Mouse (Mus musculus) left cerebral cortex, adult 8-10 months (tissue): ENCODE measurements around the gene Pim3. TPM values are rescaled to one million over a fixed set of nuclear protein-coding genes. Genes with fewer than 3 reads are reported as not detected.

Experiments used
- DNase-seq, 2 experiments: peaks; one replicate each; pipeline ENCODE4 v3.0.0; 2022; ENCODE audit warnings: low spot score in 2 of 2
- total RNA-seq, 4 experiments: library from RNA; stranded (reverse); gene quantifications; 2 replicates each; pipeline ENCODE4 v1.2.4; 2022

Gene Pim3
- total RNA-seq, 4 experiments from 2014 or later = 36.8 to 55.1 (median 43.8) TPM

DNA sequence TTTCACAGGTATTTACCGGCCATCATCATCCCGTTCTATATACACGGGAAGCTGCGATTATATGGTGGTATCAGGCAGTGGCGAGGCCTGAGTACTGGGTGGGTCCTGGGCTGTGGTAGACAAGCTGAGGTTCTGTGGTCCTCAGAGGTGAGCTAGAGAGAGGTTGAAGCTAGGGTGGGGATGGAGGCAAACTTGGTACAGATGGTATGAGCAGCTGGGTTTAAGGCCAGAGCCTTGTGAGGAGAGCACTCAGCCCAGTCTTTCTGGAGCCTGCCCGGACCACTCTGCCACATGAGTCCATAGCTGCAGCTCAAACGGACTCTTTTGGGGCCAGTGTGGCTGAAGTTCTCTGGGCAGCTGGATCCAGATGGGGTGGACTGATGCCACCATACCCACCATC is 4.6 kb upstream of the Pim3 start:
- no peak for DNase-seq

GRCm38 (mm10) chr15:88858141-88858541 is 3.8 kb upstream of the Pim3 start:
- no peak for DNase-seq

DNA sequence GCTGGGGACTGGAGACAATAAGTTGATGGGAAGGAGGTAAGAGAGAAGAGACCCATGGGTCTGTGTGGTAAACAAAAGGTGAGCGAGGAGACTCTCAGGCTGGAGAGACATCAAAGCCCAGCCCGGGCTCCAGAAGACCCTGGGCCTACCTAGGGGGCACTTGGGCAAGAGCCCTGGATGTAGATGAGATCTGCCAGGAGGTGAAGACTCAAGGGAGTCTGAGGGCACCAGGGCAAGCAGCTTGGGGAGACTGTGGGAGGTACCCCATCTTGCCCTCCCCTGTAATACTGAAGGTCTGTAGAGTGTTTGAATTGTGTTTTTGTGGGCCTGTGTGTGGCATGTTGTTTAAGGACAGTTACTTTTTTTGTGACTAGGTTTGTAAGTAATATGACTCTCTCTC is 3.3 kb upstream of the Pim3 start:
- DNase-seq = no peak

DNA sequence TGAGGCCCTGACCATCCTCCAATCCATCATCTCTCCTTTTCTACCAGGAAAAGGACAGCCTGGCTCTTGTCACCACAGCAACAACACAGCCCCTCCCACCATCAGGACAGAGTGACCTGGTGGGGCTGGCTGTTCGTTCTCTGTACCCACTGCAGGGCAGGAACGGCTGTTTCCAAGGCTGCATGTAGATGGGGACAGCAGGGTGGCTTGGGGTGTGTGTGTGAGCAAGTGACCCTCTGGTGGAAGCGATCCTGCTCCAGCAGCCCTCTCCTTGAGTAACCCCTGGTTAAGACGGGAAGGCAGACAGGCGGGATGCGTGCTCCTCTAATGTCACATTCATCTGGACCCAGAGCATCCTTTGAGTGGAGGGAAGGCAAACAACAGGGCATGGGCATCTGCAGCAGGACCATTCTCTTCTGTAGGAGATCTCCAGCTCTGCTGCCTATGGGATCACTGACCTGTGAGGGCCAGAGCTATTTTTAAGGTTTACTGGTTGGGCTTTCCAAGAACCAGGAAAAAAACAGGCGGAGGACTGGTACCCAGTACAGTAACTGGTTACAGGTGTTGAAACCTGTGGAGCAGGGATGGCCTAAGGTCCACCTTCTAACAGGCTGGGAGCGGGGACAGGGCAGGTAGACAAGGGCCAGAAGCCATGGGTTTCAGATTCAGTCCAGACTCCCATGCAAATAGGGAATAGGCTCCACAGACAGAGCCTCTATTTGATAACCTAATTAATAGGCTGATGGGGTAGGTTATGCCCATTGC is 2.6 kb upstream of the Pim3 start:
- no peak for DNase-seq

- no peak for DNase-seq
Observed at GRCm38 (mm10) chr15:88860781-88861180, 1.2 kb upstream of the Pim3 start.

GRCm38 (mm10) chr15:88862881-88863694 is 1.1 kb downstream of the Pim3 start:
- DNase-seq = peak; percentile 57 to 58

GRCm38 (mm10) chr15:88863695-88864231 is 1.8 kb downstream of the Pim3 start:
- peak; percentile 75 to 95 for DNase-seq

DNA sequence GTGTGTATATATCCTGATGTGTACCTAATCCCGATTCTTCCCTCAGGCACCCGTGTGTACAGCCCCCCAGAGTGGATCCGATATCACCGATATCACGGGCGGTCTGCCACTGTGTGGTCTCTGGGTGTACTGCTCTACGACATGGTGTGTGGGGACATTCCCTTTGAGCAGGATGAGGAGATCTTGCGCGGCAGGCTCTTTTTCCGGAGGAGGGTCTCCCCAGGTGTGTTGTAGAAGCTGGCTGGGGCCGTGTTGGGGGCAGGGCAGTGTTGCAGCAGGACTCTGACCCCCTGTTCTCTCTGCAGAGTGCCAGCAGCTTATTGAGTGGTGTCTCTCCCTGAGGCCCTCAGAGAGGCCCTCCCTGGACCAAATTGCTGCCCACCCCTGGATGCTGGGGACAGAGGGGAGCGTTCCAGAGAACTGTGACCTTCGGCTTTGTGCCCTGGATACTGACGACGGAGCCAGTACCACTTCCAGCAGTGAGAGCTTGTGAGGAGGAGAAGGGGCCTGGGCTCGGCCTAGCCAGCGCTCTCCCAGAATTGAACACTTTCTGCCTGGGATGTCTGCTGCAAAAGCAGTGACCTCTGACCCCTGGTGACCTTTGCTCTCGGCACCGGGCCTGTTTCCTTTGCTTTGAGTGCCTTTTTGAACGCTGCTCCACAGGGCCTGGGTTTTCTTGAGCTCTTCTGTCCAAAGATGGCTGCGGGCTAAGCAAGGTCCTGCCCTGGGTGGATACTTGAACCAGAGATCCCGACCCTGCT is 2.5 kb downstream of the Pim3 start:
- peak in 1 of 2 experiments; percentile 35 for DNase-seq

DNA sequence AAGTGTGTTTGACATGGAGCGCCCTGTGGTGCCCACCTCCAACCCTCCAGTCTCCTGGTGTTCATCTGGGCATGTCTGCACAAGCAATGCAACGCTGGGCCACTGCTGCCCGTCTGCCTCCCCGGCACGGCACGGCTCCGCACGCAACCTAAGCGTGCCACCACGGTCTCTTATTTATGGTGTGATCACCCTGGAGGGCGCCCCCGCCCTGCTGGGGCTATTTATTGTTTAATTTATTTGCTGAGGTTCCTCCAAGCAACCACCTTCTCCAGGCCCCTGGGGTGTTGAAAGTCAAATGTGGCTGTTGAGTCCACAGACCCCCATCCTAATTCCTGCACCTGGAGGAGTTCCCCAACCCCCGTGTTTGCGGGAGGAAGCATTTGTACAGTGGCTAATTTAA is 3.1 kb downstream of the Pim3 start:
- no peak for DNase-seq

GRCm38 (mm10) chr15:88865888-88866695 is 4.1 kb downstream of the Pim3 start:
- DNase-seq = no peak

- DNase-seq = no peak
Observed at GRCm38 (mm10) chr15:88866934-88867356, 5.0 kb downstream of the Pim3 start.

GRCm38 (mm10) chr15:88867368-88868023 is 5.5 kb downstream of the Pim3 start:
- DNase-seq = no peak

GRCm38 (mm10) chr15:88868024-88868742 is 6.2 kb downstream of the Pim3 start:
- DNase-seq = no peak

DNA sequence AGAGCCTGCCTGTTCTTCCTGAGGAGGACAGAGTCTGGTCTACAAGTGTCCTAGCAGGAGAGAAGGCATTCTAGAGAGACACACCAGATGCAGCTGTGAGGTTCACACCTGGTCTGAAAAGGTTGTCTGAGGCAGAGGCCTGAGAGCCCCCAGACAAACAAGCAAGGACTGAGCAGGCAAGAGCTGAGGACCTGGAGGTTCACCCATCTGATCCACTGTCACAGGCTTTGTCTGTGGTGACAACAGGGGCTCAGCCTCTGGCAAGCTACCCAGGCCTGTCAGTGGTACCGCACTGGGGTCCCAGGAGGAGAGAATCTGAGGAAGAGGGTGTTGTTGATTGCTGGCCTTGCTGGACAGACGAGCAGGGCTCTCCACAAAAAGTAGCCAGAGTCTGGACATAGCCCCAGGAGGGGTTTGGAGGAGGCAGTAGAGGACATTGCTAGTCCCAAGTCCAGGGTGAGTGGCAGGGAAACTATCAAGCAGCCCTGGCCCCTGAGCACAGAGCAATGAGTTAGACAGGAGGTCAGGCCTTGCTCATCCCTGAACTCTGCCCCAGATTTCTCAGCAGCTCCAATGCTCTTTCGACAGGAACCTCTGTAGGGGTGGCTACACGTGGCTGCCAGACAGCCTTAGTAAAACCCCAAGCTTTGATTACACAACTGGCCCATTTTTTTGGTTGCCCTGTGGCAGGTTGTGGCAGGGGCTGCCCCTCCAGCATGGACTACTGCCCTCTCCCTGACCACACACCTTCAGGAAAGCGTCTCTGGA is 8.6 kb downstream of the Pim3 start:
- DNase-seq = no peak

GRCm38 (mm10) chr15:88874061-88874460 is 12.1 kb downstream of the Pim3 start:
- no peak for DNase-seq

DNA sequence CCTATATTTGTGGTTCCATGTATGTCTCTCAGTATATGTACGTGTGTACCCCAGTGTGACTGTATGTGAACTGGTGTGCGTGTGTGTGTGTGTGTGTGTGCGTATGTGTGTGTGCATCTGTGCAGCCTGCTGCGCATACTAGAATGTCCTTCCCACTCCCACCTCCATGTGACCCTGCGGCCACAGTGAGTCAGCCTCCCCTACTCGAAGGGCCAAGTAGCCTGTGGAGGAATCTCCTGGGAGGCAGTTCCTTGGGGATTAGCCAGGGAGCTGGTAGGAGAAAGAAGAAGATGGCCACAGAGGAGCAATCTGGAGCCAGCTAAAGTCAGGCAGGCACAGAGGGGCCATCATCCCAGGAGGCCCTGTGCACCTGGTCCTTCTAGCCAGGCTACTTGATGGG is 12.5 kb downstream of the Pim3 start:
- no peak for DNase-seq

GRCm38 (mm10) chr15:88875625-88876081 is 13.7 kb downstream of the Pim3 start:
- no peak for DNase-seq

DNA sequence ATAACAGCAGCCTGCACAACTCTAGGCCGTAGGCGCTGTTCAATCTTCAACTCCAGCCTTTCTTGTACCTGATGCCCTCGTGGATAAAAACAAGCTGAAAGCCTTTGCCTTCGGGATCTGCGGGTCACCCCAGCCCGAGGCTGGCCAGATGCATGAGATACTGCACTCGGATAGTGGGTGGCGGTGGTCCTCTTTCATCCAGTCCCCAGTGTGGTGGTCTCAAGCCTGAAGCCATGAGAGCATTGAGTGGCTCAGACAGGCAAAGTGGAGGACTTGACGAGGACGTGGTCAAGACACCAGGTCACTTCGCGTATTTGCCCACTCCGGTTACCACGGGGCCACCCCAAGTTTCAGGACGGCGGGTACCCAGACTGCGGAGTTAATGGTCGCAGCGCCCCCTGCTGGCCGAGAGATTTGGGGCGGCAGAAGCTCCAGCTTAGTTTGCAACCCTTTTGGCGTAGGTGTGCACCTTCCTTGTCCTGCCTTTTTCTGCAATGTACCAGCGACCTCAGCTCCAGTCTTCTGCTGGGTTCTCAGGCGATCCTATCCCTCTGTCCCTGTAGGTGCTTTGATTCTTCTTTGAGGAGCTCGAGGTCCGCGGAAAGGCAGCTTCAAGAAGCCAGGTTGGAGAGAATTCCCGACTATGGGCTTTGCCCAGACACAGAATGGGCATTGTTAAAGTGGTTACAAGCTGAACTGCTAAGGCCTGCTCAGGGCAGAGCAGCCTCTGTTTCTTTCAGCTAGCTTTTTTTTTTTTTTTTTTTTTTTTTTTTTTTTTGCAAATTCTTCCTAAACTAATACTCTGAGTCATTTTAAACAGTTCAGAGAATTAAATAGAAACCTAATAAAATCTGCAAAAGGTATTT is 14.4 kb downstream of the Pim3 start:
- DNase-seq = peak in 1 of 2 experiments; percentile 79
